Mouse (Mus musculus) liver, postnatal 0 days (tissue): ENCODE measurements at regions not wholly inside any gene's neighbourhood (a gene's known extent, or its start where the extent isn't known, plus 50 kb on each side); places are given as distances from the start of the nearest gene placed in this dataset.

Source experiments
- CTCF ChIP-seq: sonication (generic); IDR thresholded peaks from 2 replicates; pipeline ENCODE4 v1.5.1; 2016; ENCODE audit warnings: antibody characterized with exemption, low read depth
- EP300 ChIP-seq: IDR thresholded peaks from 2 replicates; pipeline ENCODE4 v1.6.1; 2016; ENCODE audit warnings: antibody characterized with exemption, low read depth, mild to moderate bottlenecking

GRCm38 (mm10) chr12:112387836-112388235 is 101.4 kb upstream of the A530016L24Rik start:
- 0 out of 2 replicates have a peak, but pooled peaks have one; percentile 12 for TF ChIP-seq CTCF
- no peak for TF ChIP-seq EP300
